8 mouse cellular contexts compared by ENCODE assay signal in the genomic region with DNA sequence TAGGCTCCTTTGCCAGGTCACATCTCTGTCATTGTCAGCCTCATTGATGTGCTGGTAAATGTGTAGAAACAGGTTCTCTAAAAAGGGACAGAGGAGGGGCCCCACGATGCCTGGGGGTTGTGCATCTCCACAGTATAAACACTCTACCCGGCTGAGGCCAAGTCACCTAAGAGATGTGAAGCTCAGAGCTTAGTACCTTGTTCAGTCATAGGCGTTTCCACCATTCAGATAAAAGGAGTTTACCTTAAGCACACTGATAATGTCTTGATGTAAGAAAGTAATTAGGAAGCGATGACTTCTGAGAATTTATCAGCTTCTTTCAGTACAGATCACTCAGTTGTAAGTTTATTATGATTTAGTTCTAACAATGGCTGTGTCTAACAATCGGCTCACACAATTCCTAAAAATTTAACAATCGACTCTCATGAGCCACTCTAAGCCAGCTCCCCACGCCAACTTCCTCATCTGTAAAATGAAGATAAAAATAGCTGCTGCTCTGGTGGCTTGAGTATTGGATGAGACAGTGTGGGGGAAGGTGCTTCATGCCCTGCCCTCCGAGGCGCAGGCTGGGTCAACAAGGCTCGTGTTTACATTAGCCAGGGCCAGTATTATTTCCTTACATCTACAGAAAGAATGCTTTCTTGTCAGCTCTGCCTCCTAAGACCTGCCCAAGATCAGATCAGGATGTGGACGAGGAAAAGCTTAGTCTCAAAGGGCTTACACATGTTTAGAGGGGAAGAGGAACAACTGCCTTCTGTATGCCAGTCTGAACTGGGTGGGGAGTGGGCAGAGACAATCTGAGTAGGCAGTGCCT. TPM values are rescaled to one million over a fixed set of nuclear protein-coding genes. Genes with fewer than 3 reads are reported as not detected.
DNase-seq lines count a peak whose midpoint lies in the region; ATAC-seq and TF ChIP-seq lines count a peak whose summit lies in the region.

No protein-coding gene starts in this region.

- no peaks in the 10 kb centered on the region for H3K27me3 ChIP-seq in embryonic facial prominence, embryonic 14.5 days (replicated peaks; ENCODE audit: control insufficient read depth, insufficient read depth, low read length)
- no peaks in the 10 kb centered on the region for H3K27me3 ChIP-seq in intestine, postnatal 0 days (replicated peaks; ENCODE audit: control insufficient read depth, insufficient read depth, low read length)
- H3K27me3 ChIP-seq in midbrain, embryonic 16.5 days (ENCODE audit: control insufficient read depth, insufficient read depth, low read depth, low read length) = no peaks in the 10 kb centered on the region
- H3K27me3 ChIP-seq in forebrain, embryonic 16.5 days (replicated peaks; ENCODE audit: control insufficient read depth, insufficient read depth, low read length) = no peaks in the 10 kb centered on the region

- no peak overlapping the region for H3K4me3 ChIP-seq in left cerebral cortex, adult 2 months
- H3K4me3 ChIP-seq in embryonic facial prominence, embryonic 14.5 days (ENCODE audit: low read depth, low read length) = no peak overlapping the region
- H3K4me3 ChIP-seq in intestine, postnatal 0 days (ENCODE audit: low read depth, low read length) = no peak overlapping the region
- H3K4me3 ChIP-seq in midbrain, embryonic 16.5 days (ENCODE audit: low read depth, low read length) = no peak overlapping the region
- no peak overlapping the region for H3K4me3 ChIP-seq in forebrain, embryonic 16.5 days (replicated peaks; ENCODE audit: low read length)

- H3K27ac ChIP-seq in left cerebral cortex, adult 2 months = peak overlapping the region; percentile 59
- H3K27ac ChIP-seq in embryonic facial prominence, embryonic 14.5 days (replicated peaks; ENCODE audit: low read depth, low read length) = peak overlapping the region; percentile 19
- peak overlapping the region; percentile 76 for H3K27ac ChIP-seq in intestine, postnatal 0 days (ENCODE audit: low read depth, low read length)
- H3K27ac ChIP-seq in midbrain, embryonic 16.5 days (ENCODE audit: low read length) = peak overlapping the region; percentile 43
- no peak overlapping the region; the same call in 1 of the 2 replicates for H3K27ac ChIP-seq in forebrain, embryonic 16.5 days (ENCODE audit: low read length)

- peaks cover 16% of the 10 kb centered on the region for H3K4me1 ChIP-seq in embryonic facial prominence, embryonic 14.5 days (ENCODE audit: control insufficient read depth, insufficient read depth, low read length)
- H3K4me1 ChIP-seq in intestine, postnatal 0 days (replicated peaks; ENCODE audit: control insufficient read depth, insufficient read depth, low read length) = peaks cover 17% of the 10 kb centered on the region
- H3K4me1 ChIP-seq in midbrain, embryonic 16.5 days (ENCODE audit: control insufficient read depth, insufficient read depth, low read length) = peaks cover 5% of the 10 kb centered on the region; the same call in 1 of the 2 replicates
- H3K4me1 ChIP-seq in forebrain, embryonic 16.5 days (replicated peaks; ENCODE audit: control insufficient read depth, insufficient read depth, low read length) = peaks cover 8% of the 10 kb centered on the region

- peak; percentile 39 for ATAC-seq in embryonic facial prominence, embryonic 14.5 days (ENCODE audit: low read depth)
- peak; percentile 80 for ATAC-seq in intestine, postnatal 0 days
- no peak for ATAC-seq in midbrain, embryonic 16.5 days
- ATAC-seq in forebrain, embryonic 16.5 days = no peak

- WGBS in embryonic facial prominence, embryonic 14.5 days = 28% methylated on average over 11 of the region's 11 CpGs
- 5% methylated on average over 11 of the region's 11 CpGs for WGBS in intestine, postnatal 0 days
- WGBS in midbrain, embryonic 16.5 days = 58% methylated on average over 11 of the region's 11 CpGs
- 71% methylated on average over 11 of the region's 11 CpGs for WGBS in forebrain, embryonic 16.5 days

- no peak for TF ChIP-seq CTCF in left cerebral cortex, adult 2 months (IDR thresholded peaks at IDR 0.05)
- no peak for TF ChIP-seq CTCF in intestine, postnatal 0 days (IDR thresholded peaks at IDR 0.05; ENCODE audit: low read depth)

- DNase-seq in left cerebral cortex, adult 2 months (ENCODE audit: extremely low spot score in 1 of 2, low spot score in 2 of 2) = no peak
- no peak for DNase-seq in left cerebral cortex, postnatal 36 days (ENCODE audit: low spot score in 2 of 2)
- peak; percentile 69 for DNase-seq in embryonic facial prominence, embryonic 14.5 days (ENCODE audit: low spot score)
- no peak for DNase-seq in layer of hippocampus, adult 9-10 months (ENCODE audit: low spot score)
- no peak for DNase-seq in urinary bladder, postnatal 25 days (ENCODE audit: low spot score)

- H3K4me2 ChIP-seq in embryonic facial prominence, embryonic 14.5 days (ENCODE audit: low read depth, low read length) = no peak overlapping the region
- H3K4me2 ChIP-seq in intestine, postnatal 0 days (replicated peaks; ENCODE audit: low read depth) = peak overlapping the region; percentile 35
- no peak overlapping the region for H3K4me2 ChIP-seq in midbrain, embryonic 16.5 days (ENCODE audit: low read length)
- no peak overlapping the region for H3K4me2 ChIP-seq in forebrain, embryonic 16.5 days (ENCODE audit: low read length)

- H3K9ac ChIP-seq in embryonic facial prominence, embryonic 14.5 days (ENCODE audit: low read depth, low read length) = peak overlapping the region; percentile 38; the same call in 1 of the 2 replicates
- H3K9ac ChIP-seq in intestine, postnatal 0 days (ENCODE audit: low read depth, low read length) = no peak overlapping the region
- no peak overlapping the region for H3K9ac ChIP-seq in midbrain, embryonic 16.5 days (ENCODE audit: low read depth, low read length)
- no peak overlapping the region for H3K9ac ChIP-seq in forebrain, embryonic 16.5 days (replicated peaks; ENCODE audit: low read depth, low read length)

- H3K36me3 ChIP-seq in embryonic facial prominence, embryonic 14.5 days (ENCODE audit: control insufficient read depth, insufficient read depth, low read length) = no peaks in the 10 kb centered on the region
- H3K36me3 ChIP-seq in intestine, postnatal 0 days (ENCODE audit: control insufficient read depth, insufficient read depth) = peaks cover 3% of the 10 kb centered on the region; the same call in 1 of the 2 replicates
- H3K36me3 ChIP-seq in midbrain, embryonic 16.5 days (ENCODE audit: control insufficient read depth, insufficient read depth, low read length) = peaks cover 2% of the 10 kb centered on the region; the same call in 1 of the 2 replicates
- 0 out of 2 replicates have a peak, but pooled peaks cover 6% of the 10 kb centered on the region for H3K36me3 ChIP-seq in forebrain, embryonic 16.5 days (ENCODE audit: control insufficient read depth, insufficient read depth)

- H3K9me3 ChIP-seq in embryonic facial prominence, embryonic 14.5 days (ENCODE audit: control insufficient read depth, low read length) = no peaks in the 10 kb centered on the region
- H3K9me3 ChIP-seq in intestine, postnatal 0 days (ENCODE audit: control insufficient read depth) = no peaks in the 10 kb centered on the region
- H3K9me3 ChIP-seq in midbrain, embryonic 16.5 days (replicated peaks; ENCODE audit: control insufficient read depth, low read length, poor library complexity, severe bottlenecking) = no peaks in the 10 kb centered on the region
- no peaks in the 10 kb centered on the region for H3K9me3 ChIP-seq in forebrain, embryonic 16.5 days (ENCODE audit: control insufficient read depth, low read length)

- intact Hi-C loops in left cerebral cortex, adult 2 months (cut with DNase I) = no loop called here
- intact Hi-C loops in left cerebral cortex, postnatal 36 days (cut with DNase I) = no loop called here

RNA-seq across cellular contexts. Expression of gene Spns2, which starts 22.8 kb away (rescaled TPM):
- total RNA-seq in left cerebral cortex, adult 2 months (2021) = 10 to 100 TPM; 68.2 to 70.6 TPM
- total RNA-seq in left cerebral cortex, postnatal 36 days (2021) = 10 to 100 TPM; 53.6 to 69.9 TPM
- 6.0 and 9.5 TPM in 2 replicates for polyA plus RNA-seq in embryonic facial prominence, embryonic 14.5 days (2014; fragmentation: Nextera tagmentation; extraction: Ambion mirVana)
- polyA plus RNA-seq in intestine, postnatal 0 days (2015; fragmentation: Nextera tagmentation; extraction: Ambion mirVana) = 19.8 and 20.5 TPM in 2 replicates
- polyA plus RNA-seq in midbrain, embryonic 16.5 days (2015; fragmentation: Nextera tagmentation; extraction: Ambion mirVana) = 6.8 and 8.4 TPM in 2 replicates
- polyA plus RNA-seq in forebrain, embryonic 16.5 days (2015; fragmentation: Nextera tagmentation; extraction: Ambion mirVana) = 6.6 and 9.3 TPM in 2 replicates

RNA-seq across cellular contexts. Expression of gene Mybbp1a, which starts 25.7 kb away (rescaled TPM):
- total RNA-seq in left cerebral cortex, adult 2 months (2021) = 10 to 100 TPM; 53.2 to 55.0 TPM
- 10 to 100 TPM; 42.8 to 50.2 TPM for total RNA-seq in left cerebral cortex, postnatal 36 days (2021)
- polyA plus RNA-seq in embryonic facial prominence, embryonic 14.5 days (2014; fragmentation: Nextera tagmentation; extraction: Ambion mirVana) = 114 and 123 TPM in 2 replicates
- 37.3 and 40.7 TPM in 2 replicates for polyA plus RNA-seq in intestine, postnatal 0 days (2015; fragmentation: Nextera tagmentation; extraction: Ambion mirVana)
- 61.1 and 67.6 TPM in 2 replicates for polyA plus RNA-seq in midbrain, embryonic 16.5 days (2015; fragmentation: Nextera tagmentation; extraction: Ambion mirVana)
- 94.8 and 98.2 TPM in 2 replicates for polyA plus RNA-seq in forebrain, embryonic 16.5 days (2015; fragmentation: Nextera tagmentation; extraction: Ambion mirVana)

RNA-seq across cellular contexts. Expression of gene Ggt6, which starts 31.6 kb away (rescaled TPM):
- total RNA-seq in left cerebral cortex, adult 2 months (2021) = under 1 TPM; 0.18 to 0.37 TPM
- total RNA-seq in left cerebral cortex, postnatal 36 days (2021) = under 1 TPM in 1 of 2 experiments, not detected in 1; 0.29 TPM
- 1.8 and 2.5 TPM in 2 replicates for polyA plus RNA-seq in embryonic facial prominence, embryonic 14.5 days (2014; fragmentation: Nextera tagmentation; extraction: Ambion mirVana)
- 8.1 and 8.6 TPM in 2 replicates for polyA plus RNA-seq in intestine, postnatal 0 days (2015; fragmentation: Nextera tagmentation; extraction: Ambion mirVana)
- polyA plus RNA-seq in midbrain, embryonic 16.5 days (2015; fragmentation: Nextera tagmentation; extraction: Ambion mirVana) = not detected in 2 replicates
- not detected in 2 replicates for polyA plus RNA-seq in forebrain, embryonic 16.5 days (2015; fragmentation: Nextera tagmentation; extraction: Ambion mirVana)

RNA-seq across cellular contexts. Expression of gene Smtnl2, which starts 55.4 kb away (rescaled TPM):
- total RNA-seq in left cerebral cortex, adult 2 months (2021) = 1 to 10 TPM in 1 of 2 experiments, under 1 TPM in 1; 0.33 to 1.2 TPM
- 1 to 10 TPM in 1 of 2 experiments, under 1 TPM in 1; 0.68 to 1.5 TPM for total RNA-seq in left cerebral cortex, postnatal 36 days (2021)
- 24.8 and 26.7 TPM in 2 replicates for polyA plus RNA-seq in embryonic facial prominence, embryonic 14.5 days (2014; fragmentation: Nextera tagmentation; extraction: Ambion mirVana)
- 7.8 and 8.1 TPM in 2 replicates for polyA plus RNA-seq in intestine, postnatal 0 days (2015; fragmentation: Nextera tagmentation; extraction: Ambion mirVana)
- polyA plus RNA-seq in midbrain, embryonic 16.5 days (2015; fragmentation: Nextera tagmentation; extraction: Ambion mirVana) = 10.3 and 12.2 TPM in 2 replicates
- 4.5 and 8.0 TPM in 2 replicates for polyA plus RNA-seq in forebrain, embryonic 16.5 days (2015; fragmentation: Nextera tagmentation; extraction: Ambion mirVana)

Comparison
In these comparisons a context has a peak if more than half of its experiments do, and no peak if none do; other contexts are left out.
1. ATAC-seq: peak in embryonic facial prominence, embryonic 14.5 days (single experiment) and intestine, postnatal 0 days (single experiment); none in midbrain, embryonic 16.5 days (single experiment) and forebrain, embryonic 16.5 days (single experiment).